Mouse (Mus musculus): Measurements from ENCODE around the gene Plg. TPM values are rescaled to one million over a fixed set of nuclear protein-coding genes. Genes with fewer than 3 reads are reported as not detected.

Plg gene
- polyA plus RNA-seq, 1 experiment from 2014 or later = not detected

- Histone ChIP-seq H3K9me3 (ENCODE audit: control insufficient read depth, low read length) (peaks cover under 1% of the 10 kb centered on the region; the same call in 1 of the 2 replicates), H3K4me2 (ENCODE audit: low read length) (no peak overlapping the region), H3K4me1 (ENCODE audit: control insufficient read depth, insufficient read depth, low read depth, low read length) (no peaks in the 10 kb centered on the region), H3K36me3 (ENCODE audit: control insufficient read depth, insufficient read depth, low read length) (no peaks in the 10 kb centered on the region), H3K9ac (ENCODE audit: low read depth, low read length) (no peak overlapping the region), H3K4me3 (ENCODE audit: low read length) (no peak overlapping the region), H3K27ac (ENCODE audit: low read depth, low read length) (no peak overlapping the region), H3K27me3 (replicated peaks; ENCODE audit: control insufficient read depth, insufficient read depth, low read length) (no peaks in the 10 kb centered on the region)
- ATAC-seq = no peak
- WGBS = 69% methylated on average over 3 of the region's 3 CpGs
Observed at GRCm38 (mm10) chr17:12412891-12413237, 34.5 kb downstream of the Plg start.

- H3K9me3 ChIP-seq (ENCODE audit: control insufficient read depth, low read length) = peaks cover 5% of the 10 kb centered on the region; the same call in 1 of the 2 replicates
- H3K36me3 ChIP-seq (ENCODE audit: control insufficient read depth, insufficient read depth, low read length) = no peaks in the 10 kb centered on the region
- no peak overlapping the region for H3K4me3 ChIP-seq (ENCODE audit: low read length)
- no peak overlapping the region for H3K27ac ChIP-seq (ENCODE audit: low read depth, low read length)
- no peak for ATAC-seq
- WGBS = 53% methylated on average over 15 of the region's 15 CpGs
- H3K4me2 ChIP-seq (ENCODE audit: low read length) = no peak overlapping the region
- no peaks in the 10 kb centered on the region for H3K27me3 ChIP-seq (replicated peaks; ENCODE audit: control insufficient read depth, insufficient read depth, low read length)
- no peak overlapping the region for H3K9ac ChIP-seq (ENCODE audit: low read depth, low read length)
- H3K4me1 ChIP-seq (ENCODE audit: control insufficient read depth, insufficient read depth, low read depth, low read length) = no peaks in the 10 kb centered on the region
Observed at GRCm38 (mm10) chr17:12415031-12415735, 36.8 kb downstream of the Plg start.

GRCm38 (mm10) chr17:12415741-12416140 lies 37.3 kb downstream of the Plg start:
- Histone ChIP-seq H3K4me2 (ENCODE audit: low read length) (no peak overlapping the region), H3K4me3 (ENCODE audit: low read length) (no peak overlapping the region), H3K4me1 (ENCODE audit: control insufficient read depth, insufficient read depth, low read depth, low read length) (no peaks in the 10 kb centered on the region), H3K9me3 (ENCODE audit: control insufficient read depth, low read length) (peaks cover 5% of the 10 kb centered on the region; the same call in 1 of the 2 replicates), H3K36me3 (ENCODE audit: control insufficient read depth, insufficient read depth, low read length) (no peaks in the 10 kb centered on the region), H3K27ac (ENCODE audit: low read depth, low read length) (no peak overlapping the region), H3K27me3 (replicated peaks; ENCODE audit: control insufficient read depth, insufficient read depth, low read length) (no peaks in the 10 kb centered on the region), H3K9ac (ENCODE audit: low read depth, low read length) (no peak overlapping the region)
- ATAC-seq = no peak
- 79% methylated on average over 5 of the region's 5 CpGs for WGBS

GRCm38 (mm10) chr17:12416250-12416895 lies 38.0 kb downstream of the Plg start:
- no peak overlapping the region for H3K4me2 ChIP-seq (ENCODE audit: low read length)
- H3K27ac ChIP-seq (ENCODE audit: low read depth, low read length) = no peak overlapping the region
- H3K36me3 ChIP-seq (ENCODE audit: control insufficient read depth, insufficient read depth, low read length) = no peaks in the 10 kb centered on the region
- no peak overlapping the region for H3K4me3 ChIP-seq (ENCODE audit: low read length)
- no peaks in the 10 kb centered on the region for H3K27me3 ChIP-seq (replicated peaks; ENCODE audit: control insufficient read depth, insufficient read depth, low read length)
- H3K9ac ChIP-seq (ENCODE audit: low read depth, low read length) = no peak overlapping the region
- peak; percentile 81 for ATAC-seq
- WGBS = 39% methylated on average over 6 of the region's 6 CpGs
- peaks cover 5% of the 10 kb centered on the region; the same call in 1 of the 2 replicates for H3K9me3 ChIP-seq (ENCODE audit: control insufficient read depth, low read length)
- H3K4me1 ChIP-seq (ENCODE audit: control insufficient read depth, insufficient read depth, low read depth, low read length) = no peaks in the 10 kb centered on the region

- Histone ChIP-seq H3K9ac (ENCODE audit: low read depth, low read length) (no peak overlapping the region), H3K4me3 (ENCODE audit: low read length) (no peak overlapping the region), H3K4me1 (ENCODE audit: control insufficient read depth, insufficient read depth, low read depth, low read length) (no peaks in the 10 kb centered on the region), H3K4me2 (ENCODE audit: low read length) (no peak overlapping the region), H3K9me3 (ENCODE audit: control insufficient read depth, low read length) (peaks cover 5% of the 10 kb centered on the region; the same call in 1 of the 2 replicates), H3K36me3 (ENCODE audit: control insufficient read depth, insufficient read depth, low read length) (no peaks in the 10 kb centered on the region), H3K27me3 (replicated peaks; ENCODE audit: control insufficient read depth, insufficient read depth, low read length) (no peaks in the 10 kb centered on the region), H3K27ac (ENCODE audit: low read depth, low read length) (no peak overlapping the region)
- 68% methylated on average over 19 of the region's 19 CpGs for WGBS
- no peak for ATAC-seq
Observed at GRCm38 (mm10) chr17:12419491-12420079, 41.2 kb downstream of the Plg start.

GRCm38 (mm10) chr17:12420886-12421574 lies 42.6 kb downstream of the Plg start:
- no peaks in the 10 kb centered on the region for H3K36me3 ChIP-seq (ENCODE audit: control insufficient read depth, insufficient read depth, low read length)
- no peaks in the 10 kb centered on the region for H3K4me1 ChIP-seq (ENCODE audit: control insufficient read depth, insufficient read depth, low read depth, low read length)
- H3K9me3 ChIP-seq (ENCODE audit: control insufficient read depth, low read length) = peaks cover 5% of the 10 kb centered on the region; the same call in 1 of the 2 replicates
- no peaks in the 10 kb centered on the region for H3K27me3 ChIP-seq (replicated peaks; ENCODE audit: control insufficient read depth, insufficient read depth, low read length)
- WGBS = 65% methylated on average over 16 of the region's 16 CpGs
- ATAC-seq = no peak
- no peak overlapping the region for H3K9ac ChIP-seq (ENCODE audit: low read depth, low read length)
- H3K4me2 ChIP-seq (ENCODE audit: low read length) = no peak overlapping the region
- no peak overlapping the region for H3K4me3 ChIP-seq (ENCODE audit: low read length)
- H3K27ac ChIP-seq (ENCODE audit: low read depth, low read length) = no peak overlapping the region

- Histone ChIP-seq H3K36me3 (ENCODE audit: control insufficient read depth, insufficient read depth, low read length) (no peaks in the 10 kb centered on the region), H3K9ac (ENCODE audit: low read depth, low read length) (no peak overlapping the region), H3K9me3 (ENCODE audit: control insufficient read depth, low read length) (peaks cover 5% of the 10 kb centered on the region; the same call in 1 of the 2 replicates), H3K27ac (ENCODE audit: low read depth, low read length) (no peak overlapping the region), H3K4me2 (ENCODE audit: low read length) (no peak overlapping the region), H3K27me3 (replicated peaks; ENCODE audit: control insufficient read depth, insufficient read depth, low read length) (no peaks in the 10 kb centered on the region), H3K4me1 (ENCODE audit: control insufficient read depth, insufficient read depth, low read depth, low read length) (no peaks in the 10 kb centered on the region), H3K4me3 (ENCODE audit: low read length) (no peak overlapping the region)
- ATAC-seq = no peak
- WGBS = 81% methylated on average over 1 of the region's 1 CpGs
Observed at GRCm38 (mm10) chr17:12422143-12422542, 43.7 kb downstream of the Plg start.

- H3K27ac ChIP-seq (ENCODE audit: low read depth, low read length) = no peak overlapping the region
- no peak for ATAC-seq
- 34% methylated on average over 3 of the region's 3 CpGs for WGBS
Observed at GRCm38 (mm10) chr17:12427156-12427555, 48.7 kb downstream of the Plg start.

GRCm38 (mm10) chr17:12428369-12428768 lies 50.0 kb downstream of the Plg start:
- peak; percentile 72; the same call in 1 of the 2 replicates for ATAC-seq
- Histone ChIP-seq H3K9ac (ENCODE audit: low read depth, low read length) (no peak overlapping the region), H3K4me3 (ENCODE audit: low read length) (no peak overlapping the region), H3K36me3 (ENCODE audit: control insufficient read depth, insufficient read depth, low read length) (no peaks in the 10 kb centered on the region), H3K4me2 (ENCODE audit: low read length) (no peak overlapping the region), H3K27me3 (replicated peaks; ENCODE audit: control insufficient read depth, insufficient read depth, low read length) (no peaks in the 10 kb centered on the region), H3K27ac (ENCODE audit: low read depth, low read length) (no peak overlapping the region), H3K4me1 (ENCODE audit: control insufficient read depth, insufficient read depth, low read depth, low read length) (peaks cover 10% of the 10 kb centered on the region), H3K9me3 (ENCODE audit: control insufficient read depth, low read length) (no peaks in the 10 kb centered on the region)

More at GRCm38 (mm10) chr17:12427156-12427555, 48.7 kb downstream of the Plg start:
- Histone ChIP-seq H3K4me1 (ENCODE audit: control insufficient read depth, insufficient read depth, low read depth, low read length) (peaks cover 10% of the 10 kb centered on the region), H3K9me3 (ENCODE audit: control insufficient read depth, low read length) (no peaks in the 10 kb centered on the region), H3K36me3 (ENCODE audit: control insufficient read depth, insufficient read depth, low read length) (no peaks in the 10 kb centered on the region), H3K27me3 (replicated peaks; ENCODE audit: control insufficient read depth, insufficient read depth, low read length) (no peaks in the 10 kb centered on the region), H3K4me2 (ENCODE audit: low read length) (no peak overlapping the region), H3K9ac (ENCODE audit: low read depth, low read length) (no peak overlapping the region), H3K4me3 (ENCODE audit: low read length) (no peak overlapping the region)

Measured in hindbrain, embryonic 16.5 days (tissue).